Mouse (Mus musculus): ENCODE measurements around the gene Cltc.

GRCm38 (mm10) chr11:86757480-86758371, at the start of gene Cltc:
- TF ChIP-seq CTCF (conservative IDR thresholded peaks at IDR 0.05; ENCODE audit: low read length) (no peak), NANOG (IDR thresholded peaks at IDR 0.05; ENCODE audit: borderline replicate concordance, low read length) (no peak)

Measured in E14TG2a.4 (cell line).